Mouse (Mus musculus) thymus, adult 2 months (tissue): ENCODE measurements around the gene Shc3.

ENCODE experiments used
- CTCF ChIP-seq: fragments of 200-500 bp; IDR thresholded peaks from 2 replicates; pipeline ENCODE4 v1.5.1; 2012; ENCODE audit warnings: mild to moderate bottlenecking, control low read depth, low read length, moderate library complexity, borderline replicate concordance; ENCODE audit not compliant: control insufficient read depth, poor library complexity, insufficient read depth; ENCODE audit errors: extremely low read depth
- POLR2A ChIP-seq: fragments of 200-500 bp; IDR thresholded peaks from 2 replicates; pipeline ENCODE4 v1.6.1; 2012; ENCODE audit warnings: mild to moderate bottlenecking, low read length, control low read depth, moderate library complexity; ENCODE audit not compliant: control insufficient read depth, poor library complexity, insufficient read depth; ENCODE audit errors: extremely low read depth

DNA sequence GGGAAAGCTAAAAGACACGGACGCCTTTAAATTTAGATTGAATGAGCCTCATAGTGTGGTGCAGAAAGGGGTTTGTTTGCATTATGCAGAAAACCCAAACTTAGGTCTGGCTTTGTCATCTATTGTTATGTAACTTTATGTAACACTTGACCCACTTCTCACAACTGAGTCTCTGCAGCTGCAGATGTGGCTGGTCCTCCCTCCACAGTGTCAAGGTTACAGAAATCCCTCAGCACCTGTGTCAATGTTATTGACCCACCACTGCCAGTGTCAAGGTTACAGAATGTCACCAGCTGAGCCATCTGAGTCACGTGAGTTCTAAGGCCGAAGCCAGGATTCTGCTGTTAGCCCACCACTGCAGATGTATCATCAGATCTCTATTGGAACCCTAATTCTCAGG, 51.3 kb downstream of the Shc3 start:
- TF ChIP-seq POLR2A, result no peak
- no peak for TF ChIP-seq CTCF
